Mouse (Mus musculus) spleen, postnatal 4 days (tissue): ENCODE data around the gene Psmb10.
A peak's percentile ranks its signal among the peaks of the same experiment; 100 is the strongest.
"Not testable (repeated sequence)": the region's sequence is repeated elsewhere in the genome, so short reads cannot be mapped to it uniquely, and the experiment has no call there.

Experiments
- DNase-seq, 2 experiments: peaks; one replicate each; pipeline ENCODE4 v3.0.0; 2022; ENCODE audit warnings: low spot score in 2 of 2

The Psmb10 gene

GRCm38 (mm10) chr8:105938306-105938669 is at the start of gene Psmb10:
TSS of gene Psmb10 (minus strand) at chr8:105938444.
- DNase-seq = no peak

DNA sequence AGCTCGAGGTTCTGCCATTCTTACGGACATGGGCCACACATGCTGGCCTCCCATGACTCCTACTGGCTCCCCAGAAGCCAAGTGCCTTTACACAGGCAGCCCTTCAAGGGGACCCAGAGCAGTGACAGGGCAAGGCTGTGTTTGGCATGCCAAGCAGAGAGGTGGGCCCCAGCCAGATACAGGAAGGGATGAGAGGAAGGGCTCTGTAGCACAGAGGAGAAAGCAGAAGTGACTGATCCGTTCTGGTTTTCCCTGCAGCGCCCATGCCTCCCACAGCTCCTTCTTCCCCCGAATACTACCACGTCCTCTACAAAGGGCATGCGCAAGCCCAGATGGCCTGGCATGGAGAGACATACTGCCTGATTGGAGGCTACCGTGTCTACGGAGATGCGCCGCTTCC is 45.2 kb upstream of the Psmb10 start:
- DNase-seq = not testable (repeated sequence)

- no peak for DNase-seq
Measured at GRCm38 (mm10) chr8:105981146-105981545, 42.9 kb upstream of the Psmb10 start.

DNA sequence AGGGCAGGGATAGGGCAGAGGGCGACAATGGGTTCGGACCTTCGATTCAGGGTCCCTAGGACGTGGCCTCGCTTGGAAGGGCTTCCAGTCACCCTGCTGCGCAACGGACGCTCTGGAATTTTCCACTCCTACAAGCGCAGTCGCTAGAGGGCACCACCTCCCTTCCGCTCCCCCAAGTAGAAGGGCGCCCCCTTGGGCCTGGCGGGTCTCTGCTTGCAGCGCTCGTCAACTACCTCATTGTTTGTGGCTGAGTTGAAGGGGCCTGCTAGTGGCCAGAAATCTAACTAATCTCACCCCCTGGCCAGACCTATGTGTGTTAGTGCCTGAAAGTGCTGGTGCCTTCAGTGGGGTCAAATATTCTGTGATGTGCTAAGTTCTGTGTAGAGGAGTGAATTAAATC is 41.1 kb upstream of the Psmb10 start, which contains the start of gene Dpep3:
Gene Dpep3, minus strand, starts transcription at position 105 of the 400 bp plus-strand sequence.
- DNase-seq = no peak

DNA sequence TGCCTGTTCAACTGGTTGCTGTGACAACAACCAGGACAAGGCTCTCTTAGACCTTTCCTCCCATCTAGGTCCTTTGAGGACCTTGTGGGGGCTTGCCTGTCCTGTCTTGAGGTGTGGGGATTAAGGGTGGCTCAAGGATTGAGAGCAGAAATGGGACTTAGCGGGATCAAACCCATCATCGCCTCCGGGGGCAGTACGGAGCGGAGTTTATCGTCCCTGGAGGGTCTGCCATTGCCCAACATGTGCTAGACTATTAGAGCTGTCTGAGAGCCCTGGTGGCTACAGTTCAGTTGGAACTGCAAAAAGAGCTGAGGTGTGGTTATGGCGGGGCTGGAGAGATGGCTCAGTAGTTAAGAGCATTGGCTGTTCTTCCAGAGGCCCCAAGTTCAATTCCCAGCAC is 37.1 kb upstream of the Psmb10 start:
- no peak for DNase-seq

GRCm38 (mm10) chr8:105971019-105971720 is 32.9 kb upstream of the Psmb10 start:
- no peak for DNase-seq

DNA sequence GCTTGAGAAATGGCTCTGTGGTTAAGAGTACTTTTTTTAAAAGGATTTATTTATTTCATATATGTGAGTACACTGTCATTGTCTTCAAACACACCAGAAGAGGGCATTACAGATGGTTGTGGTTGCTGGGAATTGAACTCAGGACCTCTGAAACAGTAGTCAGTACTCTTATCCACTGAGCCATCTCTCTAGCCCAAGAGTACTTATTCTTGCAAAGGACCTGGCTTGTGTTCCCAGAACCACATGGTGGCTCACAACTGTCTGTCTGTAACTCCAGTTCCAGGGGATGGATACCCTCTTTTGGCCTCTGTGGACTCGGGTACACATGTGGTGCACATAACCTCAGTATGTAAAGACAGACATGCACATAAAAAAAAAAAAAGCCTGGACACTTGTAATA is 31.1 kb upstream of the Psmb10 start:
- no peak for DNase-seq

DNA sequence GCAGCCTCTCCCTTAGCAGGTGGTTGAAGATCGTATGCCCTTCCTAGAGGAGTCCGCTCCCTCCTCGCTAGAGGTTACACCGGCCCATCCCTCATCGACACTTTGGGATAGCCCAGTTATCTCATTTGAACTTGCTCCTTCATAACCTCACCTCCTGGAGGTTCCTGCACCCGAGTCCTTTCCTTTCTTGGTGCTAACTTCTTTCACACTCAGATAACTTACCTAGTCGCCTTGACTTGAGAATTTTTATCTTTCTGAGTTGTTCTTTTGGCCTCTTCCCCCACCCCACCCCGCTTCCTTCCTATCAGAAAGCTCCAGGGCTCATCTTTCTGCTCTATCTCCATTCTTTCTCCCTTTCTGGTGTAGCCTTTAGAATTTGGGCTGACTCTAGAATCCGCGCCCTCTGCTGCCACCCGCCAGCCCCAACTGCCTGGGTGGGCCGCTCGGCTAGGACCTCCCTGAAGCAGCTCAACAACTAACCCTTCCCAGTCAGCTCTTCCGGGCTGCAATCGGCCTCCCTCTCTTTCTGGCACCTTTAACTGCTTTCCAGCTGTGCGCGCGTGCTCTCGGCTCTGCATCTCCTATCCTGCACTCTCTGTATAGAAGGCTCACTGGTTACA is 28.6 kb upstream of the Psmb10 start:
- DNase-seq = peak; percentile 61 to 73

DNA sequence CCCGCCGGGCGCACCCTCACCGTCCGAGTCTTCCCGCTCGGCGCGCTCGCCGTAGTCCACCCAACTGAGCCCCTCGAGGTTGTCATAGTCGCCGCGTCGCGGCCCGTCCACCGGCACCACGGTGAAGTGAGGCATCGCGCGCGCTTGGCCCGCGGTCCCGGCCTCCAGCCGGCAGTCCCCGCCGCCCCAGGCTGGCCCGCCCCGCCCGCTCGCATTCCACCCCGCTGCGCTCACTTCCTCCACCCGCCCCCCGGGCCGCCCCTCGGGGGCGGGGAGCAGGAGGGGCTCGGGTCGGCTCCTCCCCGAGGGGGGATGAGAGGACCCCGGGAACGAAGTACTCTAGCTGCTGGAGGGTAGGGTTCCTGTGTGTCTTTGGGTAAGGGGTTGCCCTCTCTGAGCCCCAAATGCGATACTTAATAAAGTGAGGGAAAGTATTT is 27.7 kb upstream of the Psmb10 start, which contains the start of gene Slc12a4:
Gene Slc12a4, minus strand, starts transcription at position 193 of the 437 bp plus-strand sequence.
- peak; percentile 76 to 89 for DNase-seq

- DNase-seq = peak; percentile 62 to 83
Measured at GRCm38 (mm10) chr8:105965266-105965904, 27.1 kb upstream of the Psmb10 start.

DNA sequence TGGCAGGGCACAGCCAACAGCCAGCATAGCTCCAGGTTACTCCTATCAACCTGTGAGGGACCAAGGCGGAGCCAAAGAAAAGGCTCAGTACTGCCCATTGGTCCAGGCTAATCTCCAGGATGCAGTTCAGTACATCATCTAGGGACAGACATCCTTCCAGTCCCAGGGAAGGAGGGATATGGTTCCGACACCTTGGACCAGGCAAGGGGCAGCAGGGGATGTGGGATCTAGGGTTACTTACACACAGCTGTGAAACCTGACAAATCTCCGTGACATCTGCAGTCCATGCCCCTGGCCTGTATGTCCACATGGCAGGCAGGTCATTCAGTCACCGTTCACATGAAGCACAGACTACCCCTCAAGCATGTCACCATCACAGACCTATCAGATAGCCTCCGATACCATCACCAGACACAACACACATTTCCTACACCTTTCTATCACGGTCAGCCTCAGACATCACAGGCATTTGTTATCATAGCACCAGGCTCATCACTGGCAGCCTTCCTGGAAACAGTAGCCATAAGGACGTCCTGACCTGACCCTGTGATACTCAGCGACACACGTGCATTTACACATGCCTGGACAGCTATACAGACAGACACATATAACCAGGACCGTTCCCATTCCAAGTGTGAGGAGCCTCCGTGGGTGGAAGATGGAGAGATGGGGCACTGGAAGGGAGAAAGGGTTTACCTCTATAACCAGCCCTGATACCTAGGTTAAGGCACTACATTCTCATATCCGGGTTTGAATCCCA is 26.4 kb upstream of the Psmb10 start:
- peak in 1 of 2 experiments; percentile 58 for DNase-seq

DNA sequence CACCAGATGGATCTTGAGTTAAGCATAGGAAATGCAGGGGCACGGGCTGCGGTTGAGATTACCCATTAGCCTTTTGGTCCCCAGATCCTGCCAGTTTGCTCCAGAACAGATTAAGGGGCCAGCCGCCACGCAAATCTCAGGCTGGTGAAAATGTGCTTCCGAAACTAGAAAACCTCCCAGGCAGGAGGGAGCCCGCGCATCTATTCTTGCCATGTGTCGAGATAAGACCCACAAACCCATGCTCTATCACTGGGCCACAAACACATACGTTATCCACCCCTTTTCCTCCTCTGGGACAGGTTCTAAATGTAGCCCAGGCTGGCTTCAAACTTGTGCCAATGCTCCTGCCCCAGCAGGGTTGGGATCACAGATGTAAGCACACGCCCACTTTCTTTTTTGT is 23.3 kb upstream of the Psmb10 start:
- no peak for DNase-seq

DNA sequence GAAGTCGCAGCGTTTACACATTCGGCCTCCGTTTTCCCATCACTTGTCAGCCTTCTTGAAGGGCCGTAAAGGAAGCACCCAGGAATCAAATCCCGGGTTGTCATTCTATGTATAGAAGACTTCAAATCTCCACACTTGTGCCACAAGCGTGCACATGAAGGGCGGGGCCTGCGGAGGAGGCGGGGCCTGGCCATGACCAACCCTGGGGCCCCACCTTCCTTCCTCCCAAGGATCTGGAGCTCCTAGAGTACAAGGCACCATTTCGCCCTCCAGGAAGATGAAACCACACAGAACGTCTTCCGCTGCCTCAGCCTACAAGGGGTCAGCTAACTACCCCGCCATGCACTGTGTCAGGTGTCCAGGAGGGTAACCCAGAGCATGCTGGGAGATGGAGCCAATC is 22.9 kb upstream of the Psmb10 start:
- DNase-seq = peak in 1 of 2 experiments; percentile 60

DNA sequence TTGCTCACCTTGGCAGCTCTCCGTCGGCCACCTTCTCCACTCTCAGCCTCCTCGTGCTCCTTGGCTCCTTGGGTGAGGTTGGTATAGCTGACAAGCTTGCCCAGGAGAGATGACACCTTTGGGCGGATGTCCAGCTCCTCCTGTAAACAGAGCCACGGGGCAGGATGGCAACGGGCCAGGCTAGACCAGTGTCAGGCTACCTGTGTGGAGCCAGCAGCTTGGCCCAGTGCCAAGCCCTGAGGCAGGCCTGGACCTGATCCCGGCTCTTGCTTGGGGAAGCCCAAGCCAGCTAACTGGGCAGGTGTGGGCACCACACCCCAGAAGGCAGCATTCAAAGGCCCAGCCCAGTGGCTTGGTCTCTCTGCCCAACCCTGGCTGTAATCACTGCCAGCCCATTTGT is 21.1 kb upstream of the Psmb10 start:
- no peak for DNase-seq

GRCm38 (mm10) chr8:105957813-105958212 is 19.6 kb upstream of the Psmb10 start:
- no peak for DNase-seq

DNA sequence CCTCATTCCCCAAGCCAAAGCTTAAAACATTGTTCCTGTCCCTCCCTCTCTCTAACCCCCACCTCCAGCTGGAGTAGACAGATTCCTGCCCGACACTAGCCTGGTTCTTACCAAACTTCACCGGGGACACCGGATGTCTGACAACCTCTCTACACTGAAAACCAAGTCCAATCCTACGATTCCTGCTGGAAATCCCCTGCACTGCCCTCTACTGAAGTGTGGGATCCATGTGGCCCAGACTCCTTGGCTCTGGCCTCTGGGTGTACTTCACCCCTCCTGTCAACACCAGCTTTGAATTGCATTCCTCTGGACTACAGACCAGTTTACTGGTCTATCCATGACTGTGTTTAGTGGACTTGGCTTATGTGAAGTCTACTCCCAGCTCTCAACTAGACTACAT is 18.3 kb upstream of the Psmb10 start:
- DNase-seq = no peak

DNA sequence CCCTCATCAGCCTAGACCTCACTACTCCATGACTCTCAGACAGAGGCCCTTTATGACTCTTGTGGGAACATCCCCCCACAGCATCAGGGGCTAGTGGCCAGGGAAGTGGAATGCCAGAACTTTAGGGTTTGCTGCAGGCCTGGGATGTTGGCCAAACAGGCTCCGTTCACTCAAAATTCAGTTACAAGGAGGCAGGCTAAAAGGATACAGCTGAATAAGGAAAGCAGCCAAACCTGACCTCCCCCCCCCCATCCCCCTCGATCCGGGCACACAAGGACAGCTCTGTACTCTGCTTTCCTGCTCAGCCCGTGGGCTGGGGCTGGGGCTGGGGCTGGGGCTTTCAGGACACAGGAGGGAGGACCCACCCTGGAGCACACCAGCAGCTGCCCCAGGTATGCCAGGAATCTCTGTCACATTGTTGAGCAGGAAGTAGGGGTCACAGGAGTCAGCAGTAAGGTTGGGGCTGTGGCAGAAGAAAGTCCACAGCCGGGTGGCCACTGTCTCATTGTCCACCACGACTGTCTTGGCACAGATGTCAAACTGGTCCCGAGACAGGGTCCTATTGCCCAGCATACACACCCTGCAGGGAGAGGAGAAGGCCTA is 12.9 kb upstream of the Psmb10 start:
- DNase-seq = no peak

DNA sequence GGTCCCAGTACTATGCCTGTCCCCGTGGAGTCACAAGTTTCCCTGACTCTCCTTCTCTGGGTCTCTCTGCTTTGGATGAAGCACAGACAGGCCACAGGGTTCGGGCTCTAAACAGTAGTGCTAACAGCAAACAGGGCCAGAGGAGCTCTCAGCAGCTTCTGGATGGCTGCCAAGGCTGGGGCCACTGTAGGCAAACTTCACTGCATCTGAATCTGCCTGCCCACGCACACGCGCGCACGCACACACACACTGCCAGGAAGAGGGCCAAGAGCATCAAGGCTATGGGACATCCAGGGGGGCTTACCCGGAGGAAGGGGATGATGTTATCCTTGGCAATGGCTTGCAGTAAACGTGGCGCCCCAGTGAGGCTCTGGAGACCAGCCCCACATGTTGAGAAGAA is 11.1 kb upstream of the Psmb10 start:
- DNase-seq = no peak

DNA sequence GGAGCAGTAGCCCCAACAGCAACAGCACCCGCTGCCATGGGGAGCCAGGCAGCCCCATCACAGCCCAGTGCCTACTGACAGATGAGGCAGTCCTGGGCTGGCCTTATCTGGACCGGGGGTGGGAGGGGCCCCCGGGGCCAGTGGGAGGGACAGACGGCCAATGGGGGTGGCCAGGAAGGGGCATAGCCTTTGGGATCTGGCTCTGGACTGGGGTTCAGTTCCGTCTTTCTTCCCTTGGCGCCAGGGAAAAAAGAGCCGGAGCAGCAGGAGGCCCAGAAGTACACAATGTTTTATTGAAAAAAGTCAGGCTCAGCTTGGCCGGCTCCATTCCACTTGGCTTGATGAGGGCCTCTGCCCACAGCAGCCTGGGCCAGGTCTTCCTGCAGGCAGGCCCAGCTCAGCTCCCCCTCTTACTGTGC is 5.1 kb upstream of the Psmb10 start, which contains the start of gene Lcat:
Gene Lcat, minus strand, starts transcription at position 62 of the 419 bp plus-strand sequence.
- no peak for DNase-seq

GRCm38 (mm10) chr8:105942542-105942941 is 4.3 kb upstream of the Psmb10 start:
- DNase-seq = no peak

GRCm38 (mm10) chr8:105942026-105942425 is 3.8 kb upstream of the Psmb10 start:
- no peak for DNase-seq
